Mouse (Mus musculus) small intestine, adult 2 months (tissue): ENCODE results near the gene Ttc4. TPM values are rescaled to one million over a fixed set of nuclear protein-coding genes. Genes with fewer than 3 reads are reported as not detected.
A peak's percentile ranks its signal among the peaks of the same experiment; 100 is the strongest.

Source experiments
- H3K27ac ChIP-seq: fragments of 200-500 bp; 2 replicates; pipeline ENCODE4 v1.5.1; 2012; ENCODE audit warnings: low read depth, low read length, control low read depth, inconsistent platforms; ENCODE audit not compliant: insufficient read depth
- H3K27me3 ChIP-seq: fragments of 200-500 bp; 2 replicates; pipeline ENCODE4 v1.6.1; 2012; ENCODE audit warnings: mild to moderate bottlenecking, moderate library complexity, low read length, inconsistent platforms; ENCODE audit not compliant: control insufficient read depth, insufficient read depth
- H3K36me3 ChIP-seq: fragments of 200-500 bp; 2 replicates; pipeline ENCODE4 v1.6.1; 2012; ENCODE audit warnings: mild to moderate bottlenecking, low read length, control low read depth, inconsistent platforms; ENCODE audit not compliant: control insufficient read depth, insufficient read depth
- H3K4me1 ChIP-seq: fragments of 200-500 bp; 2 replicates; pipeline ENCODE4 v1.6.1; 2012; ENCODE audit warnings: low read length, inconsistent platforms, mixed read lengths; ENCODE audit not compliant: control insufficient read depth, insufficient read depth, insufficient read length
- H3K4me3 ChIP-seq: fragments of 200-500 bp; 2 replicates; pipeline ENCODE4 v1.5.1; 2012; ENCODE audit warnings: low read depth, mild to moderate bottlenecking, control low read depth, inconsistent platforms, low read length, moderate library complexity
- CTCF ChIP-seq: fragments of 200-500 bp; IDR thresholded peaks from 2 replicates; pipeline ENCODE4 v1.5.1; 2012; ENCODE audit warnings: low read depth, mild to moderate bottlenecking, control low read depth, inconsistent platforms, low read length, moderate library complexity, mixed read lengths; ENCODE audit not compliant: insufficient replicate concordance, insufficient read length; ENCODE audit errors: extremely low read depth
- POLR2A ChIP-seq: fragments of 200-500 bp; IDR thresholded peaks from 2 replicates; pipeline ENCODE4 v1.6.1; 2012; ENCODE audit warnings: low read depth, mild to moderate bottlenecking, control low read depth, inconsistent platforms, low read length, moderate library complexity
- WGBS: fragments of 180-500 bp; shearing (Covaris S2); methylation state at CpG from one replicate; pipeline ENCODE4 v1.1.7; 2018; 5-methylcytosine and 5-hydroxymethylcytosine counted together
- polyA plus RNA-seq: library from polyadenylated mRNA; depleted of rRNA; stranded (reverse); fragments of >200 nt; gene quantifications from 2 replicates; pipeline ENCODE4 v1.2.3, GENCODE M21; 2012

The Ttc4 gene
- polyA plus RNA-seq, 1 experiment: 41.4 TPM

DNA sequence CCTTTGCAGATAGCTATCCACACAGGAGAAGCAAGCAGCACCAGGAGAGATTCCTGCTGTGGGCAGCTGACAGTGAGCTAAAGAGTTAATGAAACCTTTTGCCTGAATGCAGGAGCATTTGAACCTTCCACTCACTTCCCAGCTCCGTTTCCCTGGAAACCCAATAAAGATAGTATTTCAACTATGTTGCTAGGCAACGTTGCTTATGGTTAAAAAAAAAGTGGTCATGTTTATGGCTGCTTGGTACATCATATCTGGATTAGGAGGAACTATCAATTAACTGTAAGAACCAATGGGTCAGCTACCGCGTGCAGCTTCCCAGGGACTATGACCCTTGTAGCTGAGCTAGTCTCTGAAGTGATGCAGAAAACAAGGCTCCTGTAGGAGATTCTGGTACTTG, 22.1 kb upstream of the Ttc4 start:
- H3K4me1 ChIP-seq: peaks cover 9% of the 10 kb centered on the region
- H3K36me3 ChIP-seq: no peaks in the 10 kb centered on the region
- no peak overlapping the region for H3K4me3 ChIP-seq
- H3K27ac ChIP-seq: no peak overlapping the region
- H3K27me3 ChIP-seq: no peaks in the 10 kb centered on the region
- TF ChIP-seq POLR2A (no peak), CTCF (no peak)
- WGBS: 12% methylated on average over 4 of the region's 4 CpGs

DNA sequence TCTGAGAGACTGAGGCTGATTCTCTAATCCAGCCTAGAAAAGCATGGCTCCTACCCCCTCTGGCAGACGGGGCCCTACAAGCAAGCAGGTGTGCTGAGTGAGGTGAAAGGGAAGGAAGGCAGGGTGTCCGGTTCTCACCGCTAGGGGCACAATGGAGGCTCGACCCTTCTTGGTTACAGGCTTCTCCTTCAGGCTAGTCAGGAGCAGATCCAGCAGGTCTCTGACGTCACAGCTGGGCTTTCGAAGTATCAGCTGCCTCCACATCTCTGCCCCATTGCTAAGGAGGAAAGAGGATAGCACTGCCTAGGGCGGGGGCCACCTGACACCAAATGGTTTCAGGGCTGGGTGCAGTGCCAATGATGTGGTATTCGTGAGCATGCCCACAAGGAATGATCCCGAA, 21.2 kb upstream of the Ttc4 start:
- Histone ChIP-seq H3K27ac (no peak overlapping the region), H3K36me3 (no peaks in the 10 kb centered on the region), H3K4me1 (peaks cover 9% of the 10 kb centered on the region; the same call in 1 of the 2 replicates), H3K4me3 (no peak overlapping the region), H3K27me3 (no peaks in the 10 kb centered on the region)
- WGBS: 16% methylated on average over 9 of the region's 9 CpGs
- peak; percentile 58; the same call in 1 of the 2 replicates for TF ChIP-seq CTCF
- no peak for TF ChIP-seq POLR2A

DNA sequence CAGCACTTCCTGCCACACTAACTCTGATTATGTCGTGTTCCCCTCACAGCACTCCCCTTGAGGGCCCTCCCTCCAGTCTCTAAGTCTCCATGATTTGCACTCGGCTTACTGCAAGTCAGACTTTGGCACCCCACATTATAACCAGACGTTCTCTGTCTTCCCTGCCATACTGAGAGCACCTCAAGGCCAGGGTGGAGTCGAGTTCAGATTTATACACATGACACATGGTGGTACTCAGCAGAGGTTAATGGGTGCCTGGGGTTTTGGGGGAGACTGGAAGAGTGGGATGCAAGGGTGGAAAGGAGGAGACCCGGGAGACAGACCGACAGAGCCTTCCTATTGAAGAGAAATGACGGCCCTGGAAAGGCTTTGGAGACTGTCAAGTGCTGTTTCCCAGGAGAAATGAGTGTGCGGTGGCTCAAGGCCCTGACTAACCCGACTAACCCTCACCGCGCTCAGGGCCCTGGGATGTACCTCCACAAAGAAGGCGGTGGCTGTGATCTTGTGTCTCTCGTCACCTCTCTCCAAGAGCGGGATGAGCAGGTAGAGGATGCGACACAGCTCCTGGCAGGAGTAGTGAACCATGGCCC, 15.2 kb upstream of the Ttc4 start:
- Histone ChIP-seq H3K27me3 (no peaks in the 10 kb centered on the region), H3K4me3 (no peak overlapping the region), H3K4me1 (peaks cover 2% of the 10 kb centered on the region; the same call in 1 of the 2 replicates), H3K36me3 (no peaks in the 10 kb centered on the region), H3K27ac (no peak overlapping the region)
- TF ChIP-seq CTCF: no peak
- TF ChIP-seq POLR2A: no peak
- 76% methylated on average over 15 of the region's 15 CpGs for WGBS

DNA sequence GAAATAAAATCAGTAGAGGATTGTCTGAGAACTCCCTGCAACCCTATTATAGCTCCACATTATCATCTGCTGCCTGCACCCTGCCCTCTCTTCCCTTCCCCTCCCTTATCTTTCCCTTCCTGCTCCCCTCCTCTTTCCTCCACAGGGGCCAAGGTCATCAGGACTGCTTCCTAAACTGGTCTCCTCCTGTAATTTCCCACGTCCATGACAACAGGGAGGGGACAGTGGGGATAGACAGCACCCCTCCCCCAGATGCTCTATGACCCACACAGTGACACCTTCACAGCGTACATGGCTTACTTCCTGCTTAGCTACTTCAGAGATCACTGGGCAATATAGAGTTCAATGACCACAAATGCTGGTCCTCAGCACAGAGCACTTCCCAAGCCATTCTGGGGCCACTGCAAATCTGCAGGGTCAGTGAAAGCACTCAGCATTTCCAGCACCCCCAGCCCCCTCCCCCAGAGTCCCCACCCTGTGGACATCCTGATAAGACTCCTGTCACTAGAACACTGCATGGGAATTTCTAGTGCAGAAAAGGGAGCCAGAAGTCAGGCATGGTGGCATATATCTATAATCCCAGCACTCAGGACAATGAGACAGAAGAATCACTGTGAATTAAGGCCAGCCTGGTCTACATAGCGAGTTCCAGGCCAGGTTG, 10.0 kb upstream of the Ttc4 start:
- Histone ChIP-seq H3K4me3 (no peak overlapping the region), H3K36me3 (no peaks in the 10 kb centered on the region), H3K27ac (peak overlapping the region; percentile 77), H3K27me3 (no peaks in the 10 kb centered on the region), H3K4me1 (peaks cover 7% of the 10 kb centered on the region; the same call in 1 of the 2 replicates)
- no peak for TF ChIP-seq CTCF
- TF ChIP-seq POLR2A: no peak
- 23% methylated on average over 3 of the region's 3 CpGs for WGBS

DNA sequence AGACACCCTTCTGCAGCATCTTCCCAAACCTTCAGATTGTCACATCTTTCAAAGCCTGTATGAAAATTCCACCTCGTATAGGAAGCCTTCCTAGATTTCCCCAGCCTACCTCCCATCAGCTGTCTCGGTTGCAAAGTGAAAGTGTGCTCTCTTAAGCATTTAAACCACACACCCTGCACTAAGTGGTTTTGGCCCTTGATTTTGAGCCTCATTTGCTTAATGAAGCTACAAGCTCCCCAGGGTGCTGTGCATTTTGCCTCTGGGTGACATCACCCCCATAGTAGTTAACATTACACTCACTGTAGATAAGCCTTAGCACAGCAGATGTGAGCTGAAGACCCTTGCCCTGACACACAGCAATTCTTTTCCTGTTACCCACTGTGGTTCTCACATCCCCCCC, 2.2 kb upstream of the Ttc4 start:
- no peak overlapping the region for H3K4me3 ChIP-seq
- peaks cover 10% of the 10 kb centered on the region for H3K36me3 ChIP-seq
- H3K4me1 ChIP-seq: peaks cover 2% of the 10 kb centered on the region; the same call in 1 of the 2 replicates
- H3K27ac ChIP-seq: no peak overlapping the region
- WGBS: 23% methylated on average over 2 of the region's 2 CpGs
- no peak for TF ChIP-seq POLR2A
- TF ChIP-seq CTCF: no peak
- no peaks in the 10 kb centered on the region for H3K27me3 ChIP-seq

DNA sequence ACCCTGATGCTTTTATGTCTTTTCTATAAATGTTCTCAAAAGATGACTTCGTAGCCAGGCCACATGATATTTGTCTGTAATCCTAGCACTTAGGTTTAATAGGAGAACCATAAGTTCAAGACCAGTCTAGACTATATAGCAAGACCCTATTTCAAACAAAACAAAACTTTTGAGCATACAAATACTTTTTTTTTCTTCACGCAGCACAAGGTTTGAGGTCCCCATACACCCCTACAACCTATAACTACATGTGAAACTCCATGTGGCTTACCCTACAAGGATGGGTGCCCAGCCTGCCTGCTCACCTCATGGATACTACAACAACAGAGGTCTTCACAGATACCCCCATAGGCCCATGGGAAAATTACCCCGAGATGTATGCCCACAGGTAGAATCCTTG, 408 bp upstream of the Ttc4 start:
- no peaks in the 10 kb centered on the region for H3K27me3 ChIP-seq
- no peaks in the 10 kb centered on the region for H3K4me1 ChIP-seq
- TF ChIP-seq CTCF (no peak), POLR2A (no peak)
- WGBS: 39% methylated on average over 3 of the region's 3 CpGs
- H3K27ac ChIP-seq: no peak overlapping the region
- no peak overlapping the region for H3K4me3 ChIP-seq
- peaks cover 23% of the 10 kb centered on the region for H3K36me3 ChIP-seq

DNA sequence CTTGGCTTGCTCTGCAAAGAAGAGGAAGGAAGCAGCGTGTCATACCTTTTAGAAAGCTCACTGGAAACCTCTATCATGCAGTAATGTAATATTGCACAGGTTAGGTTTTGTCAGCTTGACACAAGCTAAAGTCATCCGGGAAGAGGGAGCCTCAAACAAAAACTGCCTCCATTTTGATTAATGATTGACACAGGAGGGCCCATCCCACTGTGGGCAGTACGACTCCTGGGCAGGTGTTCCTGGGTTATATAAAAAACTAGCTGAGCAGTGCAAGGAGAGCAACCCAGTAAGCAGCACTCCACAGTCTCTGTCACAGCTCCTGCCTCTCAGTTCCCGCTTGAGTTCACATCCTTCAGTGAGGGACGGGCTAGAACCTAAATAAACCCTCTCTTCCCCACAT, 2.0 kb downstream of the Ttc4 start:
- WGBS: 56% methylated on average over 5 of the region's 5 CpGs
- Histone ChIP-seq H3K36me3 (peaks cover 38% of the 10 kb centered on the region), H3K27ac (no peak overlapping the region), H3K4me3 (no peak overlapping the region), H3K4me1 (no peaks in the 10 kb centered on the region), H3K27me3 (no peaks in the 10 kb centered on the region)
- TF ChIP-seq CTCF (no peak), POLR2A (no peak; the same call in 1 of the 2 replicates)
